Mouse (Mus musculus) kidney, postnatal 4 days (tissue): ENCODE measurements around the gene 1700007K13Rik.

ENCODE experiments used
- DNase-seq, 2 experiments: peaks; one replicate each; pipeline ENCODE4 v3.0.0; 2021; ENCODE audit warnings: mixed read lengths in 2 of 2

The 1700007K13Rik gene

GRCm38 (mm10) chr2:28469461-28469860 lies 3.3 kb upstream of the 1700007K13Rik start:
- DNase-seq, result no peak

- no peak for DNase-seq
Observed at GRCm38 (mm10) chr2:28468486-28469225, 2.5 kb upstream of the 1700007K13Rik start.

GRCm38 (mm10) chr2:28467860-28468485 lies 1.8 kb upstream of the 1700007K13Rik start, which contains the start of gene Mrps2:
Mrps2 (plus strand) TSS chr2:28468066.
- DNase-seq, result peak; percentile 92 to 94

GRCm38 (mm10) chr2:28464919-28465318 lies 1.2 kb downstream of the 1700007K13Rik start:
- no peak for DNase-seq

- DNase-seq, result peak; percentile 65 to 67
Observed at GRCm38 (mm10) chr2:28463919-28464318, 2.2 kb downstream of the 1700007K13Rik start.

- DNase-seq, result no peak
Observed at GRCm38 (mm10) chr2:28456616-28457015, 9.5 kb downstream of the 1700007K13Rik start.

- DNase-seq, result no peak
Observed at GRCm38 (mm10) chr2:28453539-28453938, 12.6 kb downstream of the 1700007K13Rik start.

GRCm38 (mm10) chr2:28451663-28452062 lies 14.5 kb downstream of the 1700007K13Rik start:
- DNase-seq, result no peak

GRCm38 (mm10) chr2:28447315-28447670 lies 18.8 kb downstream of the 1700007K13Rik start:
- no peak for DNase-seq

GRCm38 (mm10) chr2:28446515-28447314 lies 19.4 kb downstream of the 1700007K13Rik start, which contains the start of gene Ppp1r26:
Ppp1r26 (plus strand) TSS chr2:28446800.
- DNase-seq, result peak; percentile 60 to 74

- no peak for DNase-seq
Observed at GRCm38 (mm10) chr2:28446181-28446514, 20.0 kb downstream of the 1700007K13Rik start.

GRCm38 (mm10) chr2:28445082-28445481 lies 21.1 kb downstream of the 1700007K13Rik start:
- DNase-seq, result no peak

GRCm38 (mm10) chr2:28440842-28441241 lies 25.3 kb downstream of the 1700007K13Rik start:
- DNase-seq, result no peak

GRCm38 (mm10) chr2:28435401-28435800 lies 30.7 kb downstream of the 1700007K13Rik start:
- DNase-seq, result no peak

- DNase-seq, result no peak
Observed at GRCm38 (mm10) chr2:28433512-28433911, 32.6 kb downstream of the 1700007K13Rik start.

- DNase-seq, result peak; percentile 53 to 57
Observed at GRCm38 (mm10) chr2:28432811-28433210, 33.3 kb downstream of the 1700007K13Rik start.

- no peak for DNase-seq
Observed at GRCm38 (mm10) chr2:28430846-28431245, 35.3 kb downstream of the 1700007K13Rik start.

- no peak for DNase-seq
Observed at GRCm38 (mm10) chr2:28427226-28427625, 38.9 kb downstream of the 1700007K13Rik start.

GRCm38 (mm10) chr2:28423167-28423566 lies 43.0 kb downstream of the 1700007K13Rik start:
- peak; percentile 78 to 81 for DNase-seq

GRCm38 (mm10) chr2:28419898-28420297 lies 46.2 kb downstream of the 1700007K13Rik start:
- peak; percentile 96 to 97 for DNase-seq

- peak; percentile 93 to 95 for DNase-seq
Observed at GRCm38 (mm10) chr2:28418034-28418433, 48.1 kb downstream of the 1700007K13Rik start.

GRCm38 (mm10) chr2:28416511-28416910 lies 49.6 kb downstream of the 1700007K13Rik start:
- DNase-seq, result no peak

- DNase-seq, result peak; percentile 19 to 31
Observed at GRCm38 (mm10) chr2:28415387-28416024, 50.6 kb downstream of the 1700007K13Rik start.
